Mouse (Mus musculus) left cerebral cortex, adult 2 months (tissue): ENCODE results near the gene Zfp672. TPM values are rescaled to one million over a fixed set of nuclear protein-coding genes. Genes with fewer than 3 reads are reported as not detected.
A peak's percentile ranks its signal among the peaks of the same experiment; 100 is the strongest.

ENCODE experiments used
- DNase-seq, 2 experiments: peaks; one replicate each; pipeline ENCODE4 v3.0.0; 2021 to 2022; ENCODE audit warnings: low spot score in 2 of 2, mixed read lengths in 1 of 2; ENCODE audit errors: extremely low spot score in 1 of 2
- H3K27ac ChIP-seq: fragments of 200-600 bp; 2 replicates; pipeline ENCODE4 v1.8.1; 2022
- H3K4me3 ChIP-seq: fragments of 200-600 bp; 2 replicates; pipeline ENCODE4 v1.8.1; 2022
- CTCF ChIP-seq: fragments of 200-600 bp; IDR thresholded peaks from 2 replicates; pipeline ENCODE4 v1.8.1; 2022; ENCODE audit warnings: antibody characterized with exemption, mild to moderate bottlenecking, moderate library complexity
- intact Hi-C: fragments of 180-260 bp; cut with DNase I; formaldehyde crosslinking; loops from one replicate; pipeline ENCODE4 v1.15.1; 2025
- total RNA-seq, 2 experiments: library from RNA; stranded (reverse); gene quantifications; 2 replicates each; pipeline ENCODE4 v1.2.3; 2021

Gene Zfp672
- total RNA-seq, 2 experiments from 2014 or later, result 46.2 to 49.7 TPM

GRCm38 (mm10) chr11:58353709-58354108, 23.6 kb upstream of the Zfp672 start:
- Histone ChIP-seq H3K27ac (no peak overlapping the region), H3K4me3 (no peak overlapping the region)
- TF ChIP-seq CTCF, result no peak
- intact Hi-C loops, result loop anchor here (5.0 kb wide), 1 partner anchor 144 kb away; no protein-coding TSS in a partner anchor
- DNase-seq, result no peak

- H3K4me3 ChIP-seq, result no peak overlapping the region
- no peak for DNase-seq
- peak; percentile 28 for TF ChIP-seq CTCF
- H3K27ac ChIP-seq, result no peak overlapping the region
- intact Hi-C loops, result loop anchor here (5.0 kb wide), 1 partner anchor 144 kb away; no protein-coding TSS in a partner anchor
Measured at GRCm38 (mm10) chr11:58352681-58353548, 22.8 kb upstream of the Zfp672 start.

DNA sequence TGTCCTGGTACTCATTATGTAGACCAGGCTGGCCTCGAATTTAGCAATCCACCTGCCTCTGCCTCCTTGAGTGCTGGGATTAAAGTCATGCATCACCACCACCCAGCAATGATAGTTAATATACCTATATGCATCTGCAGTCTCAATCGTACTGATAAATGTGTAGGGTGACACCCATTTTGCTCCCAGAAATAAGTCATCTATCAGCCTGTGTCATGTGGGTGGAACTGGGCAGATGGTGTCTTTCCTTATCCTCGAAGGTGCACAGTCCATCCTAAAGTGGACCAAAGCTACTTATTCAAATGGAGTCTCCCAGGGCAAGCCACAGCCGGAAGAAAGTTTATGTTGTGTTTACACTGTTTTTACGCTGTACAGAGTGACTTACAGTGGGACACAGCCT, 21.0 kb upstream of the Zfp672 start:
- intact Hi-C loops, result loop anchor here (5.0 kb wide), 1 partner anchor 146 kb away; no protein-coding TSS in a partner anchor
- no peak overlapping the region for H3K4me3 ChIP-seq
- H3K27ac ChIP-seq, result no peak overlapping the region
- no peak for TF ChIP-seq CTCF
- DNase-seq, result no peak

GRCm38 (mm10) chr11:58350628-58351027, 20.5 kb upstream of the Zfp672 start:
- DNase-seq, result no peak
- TF ChIP-seq CTCF, result peak; percentile 33
- Histone ChIP-seq H3K4me3 (no peak overlapping the region), H3K27ac (no peak overlapping the region)
- intact Hi-C loops, result loop anchor here (5.0 kb wide), 1 partner anchor 147 kb away; no protein-coding TSS in a partner anchor

- Histone ChIP-seq H3K27ac (no peak overlapping the region), H3K4me3 (no peak overlapping the region)
- no peak for TF ChIP-seq CTCF
- intact Hi-C loops, result no loop called here
- no peak for DNase-seq
Measured at GRCm38 (mm10) chr11:58346745-58347144, 16.6 kb upstream of the Zfp672 start.

- intact Hi-C loops, result no loop called here
- no peak for TF ChIP-seq CTCF
- H3K4me3 ChIP-seq, result no peak overlapping the region
Measured at GRCm38 (mm10) chr11:58334746-58335145, 4.6 kb upstream of the Zfp672 start.

GRCm38 (mm10) chr11:58331546-58331945, 1.4 kb upstream of the Zfp672 start:
- intact Hi-C loops, result no loop called here
- TF ChIP-seq CTCF, result no peak
- DNase-seq, result no peak
- Histone ChIP-seq H3K4me3 (peak overlapping the region; percentile 85), H3K27ac (no peak overlapping the region)

More at GRCm38 (mm10) chr11:58334746-58335145, 4.6 kb upstream of the Zfp672 start:
- no peak overlapping the region for H3K27ac ChIP-seq
- DNase-seq, result no peak

- intact Hi-C loops, result no loop called here
- peak overlapping the region; percentile 99 for H3K27ac ChIP-seq
Measured at GRCm38 (mm10) chr11:58331149-58331495, 983 bp upstream of the Zfp672 start.

DNA sequence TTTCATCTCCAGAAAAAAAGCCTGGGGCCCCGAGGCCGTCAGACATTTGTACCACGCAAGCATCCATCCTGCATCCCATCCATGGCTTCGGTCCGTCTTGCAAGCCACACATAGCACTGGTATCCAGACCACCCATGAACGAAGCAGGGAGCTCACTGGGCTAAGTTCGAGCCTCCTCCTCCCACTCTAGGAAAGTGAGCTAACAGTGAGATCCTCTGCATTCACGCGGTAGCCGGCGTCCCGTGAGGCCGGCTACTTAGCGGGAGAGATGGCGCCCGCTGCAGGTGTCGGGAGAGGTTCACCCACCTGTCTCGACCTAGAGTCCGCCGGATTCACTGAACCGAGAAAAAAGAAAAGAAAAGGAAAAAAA, 248 bp downstream of the Zfp672 start:
- Histone ChIP-seq H3K4me3 (peak overlapping the region; percentile 85), H3K27ac (peak overlapping the region; percentile 99)
- DNase-seq, result no peak
- no peak for TF ChIP-seq CTCF
- intact Hi-C loops, result no loop called here

More at GRCm38 (mm10) chr11:58331149-58331495, 983 bp upstream of the Zfp672 start:
- H3K4me3 ChIP-seq, result peak overlapping the region; percentile 85
- no peak for DNase-seq
- no peak for TF ChIP-seq CTCF

DNA sequence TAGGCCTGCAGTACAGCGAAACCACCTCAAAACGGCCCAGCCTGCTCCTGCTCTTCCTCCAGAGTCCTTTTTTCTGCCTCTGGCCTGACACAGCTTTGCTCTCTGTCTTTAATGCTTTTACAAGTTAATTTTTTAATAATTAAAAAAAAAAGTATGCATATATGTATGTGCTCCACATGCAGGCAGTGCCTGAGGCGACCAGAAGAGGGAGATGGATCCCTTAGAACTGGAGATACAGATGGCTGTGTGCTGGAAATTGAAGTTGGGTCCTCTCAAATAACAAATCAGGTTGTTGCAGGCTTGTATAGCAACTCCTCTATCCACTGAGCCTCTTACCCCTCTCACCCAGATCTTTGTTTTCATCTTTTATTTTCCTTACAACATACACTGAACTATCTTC, 3.4 kb downstream of the Zfp672 start:
- intact Hi-C loops, result no loop called here
- TF ChIP-seq CTCF, result peak; percentile 33
- no peak for DNase-seq
- Histone ChIP-seq H3K4me3 (no peak overlapping the region), H3K27ac (no peak overlapping the region)

- intact Hi-C loops, result no loop called here
- no peak overlapping the region for H3K27ac ChIP-seq
- TF ChIP-seq CTCF, result no peak
- no peak for DNase-seq
- no peak overlapping the region for H3K4me3 ChIP-seq
Measured at GRCm38 (mm10) chr11:58324614-58325229, 5.4 kb downstream of the Zfp672 start.
